Mouse (Mus musculus): ENCODE measurements around the gene Lhfpl2.

- no peak for TF ChIP-seq POLR2A (IDR thresholded peaks at IDR 0.05; ENCODE audit: low read depth, low read length)
- no peak for TF ChIP-seq TBP (conservative IDR thresholded peaks at IDR 0.05; ENCODE audit: low read depth, low read length)
- TF ChIP-seq HCFC1 (IDR thresholded peaks at IDR 0.05; ENCODE audit: low read depth, low read length) = no peak
These were observed 37.0 kb downstream of the Lhfpl2 start for GRCm38 (mm10) chr13:94094625-94095024.
